Mouse (Mus musculus) heart, postnatal 4 days (tissue): ENCODE measurements at regions not wholly inside any gene's neighbourhood (a gene's known extent, or its start where the extent isn't known, plus 50 kb on each side); places are given as distances from the start of the nearest gene placed in this dataset.
A peak's percentile ranks its signal among the peaks of the same experiment; 100 is the strongest.
"Not testable (repeated sequence)": the region's sequence is repeated elsewhere in the genome, so short reads cannot be mapped to it uniquely, and the experiment has no call there.

Experiments used
- DNase-seq: peaks from one replicate; pipeline ENCODE4 v3.0.0; 2021

DNA sequence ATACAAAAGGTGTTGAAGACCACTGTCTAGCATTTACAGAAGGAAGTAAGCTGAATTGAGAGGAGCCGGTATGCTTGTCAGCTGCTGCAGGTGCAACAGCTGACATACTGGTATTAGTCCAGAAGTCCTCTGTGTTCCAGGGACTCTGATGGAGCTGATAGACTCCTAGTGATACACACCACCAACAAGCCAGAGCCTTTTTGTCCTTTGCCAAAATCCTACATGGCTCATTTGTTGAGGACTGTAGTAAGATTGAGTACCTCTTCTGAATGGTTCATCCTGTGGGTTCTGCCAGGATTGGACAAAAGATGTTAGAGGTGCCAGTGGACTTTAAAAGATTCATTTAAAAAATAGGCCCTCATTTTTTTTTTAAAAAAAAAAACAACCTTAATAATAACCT, 129.4 kb upstream of the Tmem185a start:
- no peak for DNase-seq

DNA sequence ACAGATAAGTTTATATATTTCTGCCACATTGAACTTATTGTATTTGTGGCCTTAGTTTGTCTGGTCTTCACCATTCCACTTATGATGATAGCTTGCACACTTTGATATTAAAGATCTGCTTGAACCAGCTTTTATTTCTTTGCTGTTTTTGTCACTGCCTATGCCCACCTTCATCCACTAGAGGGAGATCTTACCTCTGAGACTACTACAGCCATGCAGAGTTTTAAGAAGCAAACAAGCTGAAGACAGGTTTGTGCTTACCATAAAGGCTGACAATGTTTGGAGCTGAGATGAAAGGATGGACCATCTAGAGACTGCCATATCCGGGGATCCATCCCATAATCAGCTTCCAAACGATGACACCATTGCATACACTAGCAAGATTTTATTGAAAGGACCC, 105.4 kb upstream of the Tmem185a start:
- peak; percentile 32 for DNase-seq

DNA sequence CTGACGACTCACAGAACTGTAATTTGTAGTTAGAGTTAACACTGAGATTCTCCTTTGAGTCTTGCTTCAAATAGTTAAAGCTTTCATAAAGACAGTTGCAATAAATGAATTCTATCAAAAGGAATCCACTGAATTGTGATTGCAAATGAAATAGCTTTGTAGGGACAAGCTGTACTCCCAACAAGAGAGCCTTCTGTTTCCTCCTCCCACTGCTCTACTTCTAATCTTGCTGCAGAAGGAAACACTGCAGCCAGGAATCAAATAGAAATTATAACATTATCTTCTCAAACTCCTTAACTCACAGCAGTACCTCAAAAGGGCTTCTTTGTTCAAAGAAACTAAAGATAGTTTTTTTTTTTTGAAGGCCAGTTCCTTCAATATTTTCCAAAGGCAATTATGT, 103.2 kb upstream of the Tmem185a start:
- no peak for DNase-seq

DNA sequence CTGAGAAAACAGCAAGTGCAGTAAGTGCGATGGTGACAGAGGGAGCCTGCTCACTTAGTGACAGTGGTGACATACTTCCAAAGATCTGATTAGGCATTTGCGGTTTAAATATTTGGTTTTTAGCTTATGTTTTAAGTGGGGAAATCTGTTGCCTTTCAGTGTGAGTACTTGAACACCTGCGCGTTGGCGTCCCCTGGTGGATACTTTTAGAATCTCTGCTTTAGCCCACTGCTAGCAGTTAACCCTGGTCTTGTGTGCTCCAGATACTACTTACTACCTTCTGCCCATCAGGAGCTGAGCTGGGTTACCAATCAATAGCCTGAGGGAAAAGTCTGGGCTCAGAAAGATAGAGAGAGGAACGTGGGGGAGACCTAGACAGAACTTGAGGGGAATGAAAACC, 97.3 kb upstream of the Tmem185a start:
- DNase-seq, result not testable (repeated sequence)

DNA sequence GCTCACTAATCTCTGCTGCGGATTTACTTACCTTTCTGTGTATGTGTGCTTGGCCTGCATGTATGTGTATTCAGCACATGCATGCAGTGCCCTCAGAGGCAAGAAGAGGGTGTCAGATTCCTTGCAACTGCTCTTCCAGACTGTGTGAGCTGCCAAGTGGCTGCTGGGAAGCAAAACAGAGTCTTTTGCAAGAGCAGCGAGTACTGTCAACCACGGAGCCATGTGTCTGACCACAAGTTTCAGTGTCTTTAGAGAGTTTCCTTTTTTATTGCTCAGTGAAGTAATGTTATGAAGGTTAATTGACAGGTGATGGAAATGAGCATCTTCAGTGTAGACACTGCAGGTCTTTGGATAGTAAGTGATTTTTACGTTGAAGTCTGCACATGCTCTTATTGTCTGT, 93.6 kb upstream of the Tmem185a start:
- DNase-seq, result not testable (repeated sequence)

DNA sequence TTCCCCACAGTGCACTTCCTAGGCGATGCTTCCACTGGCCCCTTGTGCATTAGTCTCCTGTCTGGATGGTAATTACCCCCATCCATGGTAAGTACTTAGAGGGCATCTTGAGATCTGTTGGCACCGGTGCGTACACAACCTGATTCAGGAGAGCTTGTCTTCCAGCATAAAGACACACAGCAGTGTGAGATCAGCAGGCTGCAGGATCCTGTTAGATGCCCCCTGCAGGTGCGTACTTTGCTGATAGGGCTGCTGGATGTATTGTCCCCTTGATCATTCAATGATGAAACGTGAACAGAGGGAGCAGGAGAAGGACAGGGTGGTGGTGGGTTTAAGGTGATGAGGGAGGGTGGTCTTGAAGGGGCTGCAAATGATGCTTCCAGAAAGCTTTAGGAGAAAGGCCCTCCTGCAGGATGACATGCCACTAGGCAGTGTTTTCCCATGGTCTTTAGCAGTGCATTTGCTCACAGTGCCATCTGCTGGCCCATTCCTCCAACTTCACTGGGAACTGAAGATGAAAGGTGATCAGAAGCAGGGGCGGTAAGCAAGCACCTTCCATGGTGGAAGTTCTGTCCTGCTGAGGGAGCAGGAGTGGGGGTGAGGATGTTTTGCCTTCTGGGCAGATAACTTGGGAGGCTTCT, 92.5 kb upstream of the Tmem185a start:
- not testable (repeated sequence) for DNase-seq
